Comparison of ENCODE assay signal across 15 mouse cellular contexts in genomic region chr17:21536676-21537075, GRCm38 (mm10). TPM values are rescaled to one million over a fixed set of nuclear protein-coding genes. Genes with fewer than 3 reads are reported as not detected.
DNase-seq lines count a peak whose midpoint lies in the region; ATAC-seq lines count a peak whose summit lies in the region.
"Had no signal": no experiment of that assay in that cellular context is flagged by ENCODE, and none has a peak within 500 bp of the region (broad histone marks: within the 10 kb centered on the region; RNA-seq: fewer than 3 reads in every experiment).

No protein-coding gene starts in this region.

- no peak overlapping the region for H3K27ac ChIP-seq in kidney, embryonic 15.5 days
- H3K27ac ChIP-seq in hindbrain, embryonic 12.5 days = no peak overlapping the region
- H3K27ac ChIP-seq: forebrain, embryonic 12.5 days; liver, embryonic 12.5 days; midbrain, embryonic 13.5 days had no signal

- peak overlapping the region; percentile 79; the same call in 1 of the 2 replicates for H3K4me2 ChIP-seq in kidney, embryonic 15.5 days
- no peak overlapping the region for H3K4me2 ChIP-seq in hindbrain, embryonic 12.5 days (replicated peaks)

- 56% methylated on average over 2 of the region's 2 CpGs for WGBS in kidney, embryonic 15.5 days
- 75% methylated on average over 2 of the region's 2 CpGs for WGBS in hindbrain, embryonic 12.5 days

- H3K27me3 ChIP-seq in kidney, embryonic 15.5 days = no peaks in the 10 kb centered on the region
- H3K27me3 ChIP-seq in hindbrain, embryonic 12.5 days = no peaks in the 10 kb centered on the region
- H3K27me3 ChIP-seq: forebrain, embryonic 12.5 days; liver, embryonic 12.5 days; midbrain, embryonic 13.5 days had no signal

- DNase-seq in adrenal gland, adult 2 months = peak; percentile 56
- DNase-seq in adrenal gland, postnatal 4 days (ENCODE audit: low spot score in 2 of 2) = no peak
- DNase-seq in kidney, postnatal 36 days = no peak
- peak; percentile 14 for DNase-seq in MEL-GATA-1-ER (ENCODE audit: extremely low read depth, low read depth)
- DNase-seq in naive thymus-derived CD4-positive, alpha-beta T cell, adult 2 months (ENCODE audit: low read depth) = peak; percentile 72
- DNase-seq in right cerebral cortex, postnatal 10 days (ENCODE audit: low spot score in 2 of 2) = no peak
- DNase-seq: cerebellum, adult 11-12 months; embryo, embryonic 11 days; kidney, postnatal 4 days; right cerebral cortex, postnatal 4 days had no signal

- no peak overlapping the region for H3K4me3 ChIP-seq in kidney, embryonic 15.5 days (replicated peaks)
- no peak overlapping the region for H3K4me3 ChIP-seq in hindbrain, embryonic 12.5 days

- H3K9ac ChIP-seq in kidney, embryonic 15.5 days = no peak overlapping the region
- no peak overlapping the region for H3K9ac ChIP-seq in hindbrain, embryonic 12.5 days
- H3K9ac ChIP-seq: forebrain, embryonic 12.5 days; liver, embryonic 12.5 days; midbrain, embryonic 13.5 days had no signal

- peaks cover 23% of the 10 kb centered on the region for H3K4me1 ChIP-seq in kidney, embryonic 15.5 days
- peaks cover 12% of the 10 kb centered on the region for H3K4me1 ChIP-seq in hindbrain, embryonic 12.5 days

- H3K36me3 ChIP-seq in kidney, embryonic 15.5 days = no peaks in the 10 kb centered on the region
- no peaks in the 10 kb centered on the region for H3K36me3 ChIP-seq in hindbrain, embryonic 12.5 days
- H3K36me3 ChIP-seq: forebrain, embryonic 12.5 days; liver, embryonic 12.5 days; midbrain, embryonic 13.5 days had no signal

- no peaks in the 10 kb centered on the region for H3K9me3 ChIP-seq in kidney, embryonic 15.5 days (replicated peaks)
- no peaks in the 10 kb centered on the region for H3K9me3 ChIP-seq in hindbrain, embryonic 12.5 days (replicated peaks)
- H3K9me3 ChIP-seq: forebrain, embryonic 12.5 days; liver, embryonic 12.5 days; midbrain, embryonic 13.5 days had no signal

- no peak for ATAC-seq in kidney, embryonic 15.5 days (replicated peaks; ENCODE audit: low FRiP score)
- ATAC-seq in hindbrain, embryonic 12.5 days (ENCODE audit: low FRiP score) = no peak
- ATAC-seq: liver, embryonic 12.5 days; midbrain, embryonic 13.5 days had no signal

RNA-seq across cellular contexts. Expression of gene Zfp52, which starts 1.3 kb away (rescaled TPM):
- 10 to 100 TPM; 19.7 to 40.9 TPM for total RNA-seq in adrenal gland, adult 2 months (2021)
- 0.17 and 0.26 TPM in 2 replicates for polyA plus RNA-seq in adrenal gland, adult 2 months (2012; rRNA removed)
- total RNA-seq in adrenal gland, postnatal 4 days (2021) = 10 to 100 TPM; 28.1 to 30.6 TPM
- polyA plus RNA-seq in kidney, embryonic 15.5 days (2015; fragmentation: Nextera tagmentation; extraction: Ambion mirVana) = 3.9 and 4.9 TPM in 2 replicates
- 2.7 and 3.3 TPM in 2 replicates for polyA plus RNA-seq in hindbrain, embryonic 12.5 days (2016; fragmentation: Nextera tagmentation; extraction: Ambion mirVana)

RNA-seq across cellular contexts. Expression of gene Zfp948, which starts 30.1 kb away (rescaled TPM):
- 10 to 100 TPM in 1 of 2 experiments, 1 to 10 TPM in 1; 5.7 to 14.8 TPM for total RNA-seq in adrenal gland, adult 2 months (2021)
- polyA plus RNA-seq in adrenal gland, adult 2 months (2012; rRNA removed) = 0.21 and 0.27 TPM in 2 replicates
- 10 to 100 TPM; 13.7 to 15.5 TPM for total RNA-seq in adrenal gland, postnatal 4 days (2021)
- 18.7 and 19.2 TPM in 2 replicates for polyA plus RNA-seq in kidney, embryonic 15.5 days (2015; fragmentation: Nextera tagmentation; extraction: Ambion mirVana)
- 15.7 and 17.1 TPM in 2 replicates for polyA plus RNA-seq in hindbrain, embryonic 12.5 days (2016; fragmentation: Nextera tagmentation; extraction: Ambion mirVana)

RNA-seq across cellular contexts. Expression of gene Zfp53, which starts 47.9 kb away (rescaled TPM):
- 1 to 10 TPM; 3.2 to 4.3 TPM for total RNA-seq in adrenal gland, adult 2 months (2021)
- 0.86 and 1.0 TPM in 2 replicates for polyA plus RNA-seq in adrenal gland, adult 2 months (2012; rRNA removed)
- total RNA-seq in adrenal gland, postnatal 4 days (2021) = 1 to 10 TPM; 6.9 to 7.5 TPM
- polyA plus RNA-seq in kidney, embryonic 15.5 days (2015; fragmentation: Nextera tagmentation; extraction: Ambion mirVana) = 11.2 and 12.7 TPM in 2 replicates
- polyA plus RNA-seq in hindbrain, embryonic 12.5 days (2016; fragmentation: Nextera tagmentation; extraction: Ambion mirVana) = 8.5 and 11.3 TPM in 2 replicates

Comparison
In these comparisons a context has a peak if more than half of its experiments do, and no peak if none do; other contexts are left out.
1. DNase-seq: peak in adrenal gland, adult 2 months (single experiment), MEL-GATA-1-ER (single experiment) and naive thymus-derived CD4-positive, alpha-beta T cell, adult 2 months (single experiment); none in adrenal gland, postnatal 4 days (0 of 2), kidney, postnatal 36 days (0 of 2) and right cerebral cortex, postnatal 10 days (0 of 2).
2. RNA of gene Zfp948, which starts 30.1 kb away (polyA plus RNA-seq): 18.7 to 19.2 TPM in kidney, embryonic 15.5 days and 15.7 to 17.1 TPM in hindbrain, embryonic 12.5 days; 0.21 to 0.27 TPM in adrenal gland, adult 2 months; every median in the first group is over 10 times any median in the second.